Mouse (Mus musculus): ENCODE data around the gene Epn1.

Gene Epn1

GRCm38 (mm10) chr7:5080010-5080751 is at the start of gene Epn1:
Gene Epn1 (plus strand): TSS chr7:5080235.
- DNase-seq (ENCODE audit: extremely low read depth, insufficient read length, low spot score), result peak; percentile 79

- no peak for DNase-seq (ENCODE audit: extremely low read depth, insufficient read length, low spot score)
Observed at GRCm38 (mm10) chr7:5030554-5031275, 49.3 kb upstream of the Epn1 start.

- DNase-seq (ENCODE audit: extremely low read depth, insufficient read length, low spot score), result no peak
Observed at GRCm38 (mm10) chr7:5031496-5031895, 48.5 kb upstream of the Epn1 start.

GRCm38 (mm10) chr7:5033818-5034217 is 46.2 kb upstream of the Epn1 start, which contains the start of gene 4632433K11Rik:
Gene 4632433K11Rik (plus strand): TSS chr7:5034118.
- no peak for DNase-seq (ENCODE audit: extremely low read depth, insufficient read length, low spot score)

- no peak for DNase-seq (ENCODE audit: extremely low read depth, insufficient read length, low spot score)
Observed at GRCm38 (mm10) chr7:5035628-5036027, 44.4 kb upstream of the Epn1 start.

GRCm38 (mm10) chr7:5036136-5036535 is 43.9 kb upstream of the Epn1 start:
- no peak for DNase-seq (ENCODE audit: extremely low read depth, insufficient read length, low spot score)

GRCm38 (mm10) chr7:5037026-5037425 is 43.0 kb upstream of the Epn1 start:
- no peak for DNase-seq (ENCODE audit: extremely low read depth, insufficient read length, low spot score)

GRCm38 (mm10) chr7:5037467-5037866 is 42.6 kb upstream of the Epn1 start:
- no peak for DNase-seq (ENCODE audit: extremely low read depth, insufficient read length, low spot score)

- peak; percentile 96 for DNase-seq (ENCODE audit: extremely low read depth, insufficient read length, low spot score)
Observed at GRCm38 (mm10) chr7:5038109-5038732, 41.8 kb upstream of the Epn1 start, which contains the start of gene Zfp784. Gene Zfp784 (minus strand): TSS chr7:5038446.

GRCm38 (mm10) chr7:5038940-5039339 is 41.1 kb upstream of the Epn1 start:
- no peak for DNase-seq (ENCODE audit: extremely low read depth, insufficient read length, low spot score)

- DNase-seq (ENCODE audit: extremely low read depth, insufficient read length, low spot score), result no peak
Observed at GRCm38 (mm10) chr7:5044981-5045380, 35.1 kb upstream of the Epn1 start.

GRCm38 (mm10) chr7:5046112-5046511 is 33.9 kb upstream of the Epn1 start:
- no peak for DNase-seq (ENCODE audit: extremely low read depth, insufficient read length, low spot score)

- DNase-seq (ENCODE audit: extremely low read depth, insufficient read length, low spot score), result no peak
Observed at GRCm38 (mm10) chr7:5047313-5047712, 32.7 kb upstream of the Epn1 start.

- DNase-seq (ENCODE audit: extremely low read depth, insufficient read length, low spot score), result peak; percentile 79
Observed at GRCm38 (mm10) chr7:5051193-5052192, 28.5 kb upstream of the Epn1 start, which contains the start of gene Zfp580. Gene Zfp580 (plus strand): TSS chr7:5051538.

GRCm38 (mm10) chr7:5052438-5052837 is 27.6 kb upstream of the Epn1 start:
- DNase-seq (ENCODE audit: extremely low read depth, insufficient read length, low spot score), result no peak

- no peak for DNase-seq (ENCODE audit: extremely low read depth, insufficient read length, low spot score)
Observed at GRCm38 (mm10) chr7:5052931-5053343, 27.1 kb upstream of the Epn1 start.

GRCm38 (mm10) chr7:5053456-5054179 is 26.4 kb upstream of the Epn1 start:
- DNase-seq (ENCODE audit: extremely low read depth, insufficient read length, low spot score), result no peak

GRCm38 (mm10) chr7:5056651-5057263 is 23.3 kb upstream of the Epn1 start:
- DNase-seq (ENCODE audit: extremely low read depth, insufficient read length, low spot score), result no peak

- DNase-seq (ENCODE audit: extremely low read depth, insufficient read length, low spot score), result no peak
Observed at GRCm38 (mm10) chr7:5057381-5057780, 22.7 kb upstream of the Epn1 start.
